Mouse (Mus musculus) embryonic stem cell, embryonic (primary cell): ENCODE measurements at regions not wholly inside any gene's neighbourhood (a gene's known extent, or its start where the extent isn't known, plus 50 kb on each side); places are given as distances from the start of the nearest gene placed in this dataset.

Experiments used
- CTCF ChIA-PET, 4 experiments: fragments of 300-600 bp in 2 of 4; fragments of 350-600 bp in 2 of 4; sonication (Branson Sonifier 250); formaldehyde crosslinking; loops; one replicate each; lab custom pipeline; 2022; ENCODE audit warnings: inconsistent platforms in 2 of 4; lab: Charles Lee
- POLR2A ChIA-PET, 4 experiments: fragments of 300-600 bp in 2 of 4; fragments of 350-600 bp in 2 of 4; sonication (Branson Sonifier 250); formaldehyde crosslinking; loops; one replicate each; lab custom pipeline; 2022; ENCODE audit warnings: antibody characterized with exemption in 4 of 4, inconsistent platforms in 1 of 4; lab: Charles Lee

DNA sequence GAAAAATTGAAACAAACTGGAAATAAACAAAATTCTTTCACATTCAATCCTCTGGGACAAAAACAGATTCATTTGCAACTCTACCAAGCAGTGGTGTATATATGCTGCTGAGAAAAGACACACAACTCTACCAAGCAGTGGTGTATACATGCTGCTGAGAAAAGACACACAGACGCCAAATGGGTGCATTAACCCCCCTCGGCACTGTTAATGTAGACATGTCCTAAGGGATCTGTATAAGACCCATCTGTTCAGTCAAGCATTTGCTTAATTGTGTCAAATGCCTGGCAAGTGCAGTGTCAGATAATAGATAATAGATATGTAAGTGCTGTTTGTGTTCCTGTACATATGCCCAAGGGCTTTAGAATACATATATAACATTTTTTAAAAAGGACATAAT, 1035.2 kb upstream of the B3galt2 start:
- POLR2A ChIA-PET = no interaction called here
- CTCF ChIA-PET = no interaction called here

DNA sequence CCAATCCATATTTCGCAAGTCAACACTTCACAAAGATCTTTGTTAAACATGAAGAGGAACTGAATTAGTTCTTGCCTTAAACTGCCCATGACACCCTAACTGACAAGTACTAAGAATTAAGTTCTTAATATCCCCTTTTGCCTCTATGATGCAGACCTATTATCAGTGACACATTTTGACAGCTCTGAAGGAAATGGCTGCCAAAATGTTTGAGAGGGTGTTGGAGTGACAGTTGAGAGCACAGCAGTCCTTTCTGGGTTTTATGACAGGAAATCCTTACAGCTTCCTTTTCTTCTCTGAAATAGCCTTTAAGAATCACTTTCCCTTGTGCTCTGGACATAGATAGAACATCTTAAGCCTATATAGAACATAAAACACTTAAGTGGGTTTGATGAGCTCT, 1034.4 kb upstream of the B3galt2 start:
- ChIA-PET CTCF (no interaction called here), POLR2A (no interaction called here)

DNA sequence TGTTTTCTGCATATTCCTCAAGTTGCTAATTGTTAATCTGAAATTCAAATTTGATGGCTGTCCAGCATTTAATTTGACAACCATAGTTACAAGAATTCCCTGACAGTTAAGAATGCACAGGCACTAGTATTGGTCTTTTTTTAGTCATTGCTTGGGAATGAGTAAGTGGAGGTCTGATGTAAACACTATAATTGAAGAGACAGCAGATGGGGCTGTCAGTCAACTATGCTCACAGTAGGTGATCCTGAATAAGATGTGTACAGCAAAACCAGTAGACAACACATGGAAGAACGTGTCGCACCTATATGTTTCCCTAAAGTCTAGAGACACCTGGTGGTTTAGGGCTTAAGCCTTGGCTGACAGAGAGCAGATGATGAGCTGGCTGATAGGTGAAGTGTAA, 1019.0 kb upstream of the B3galt2 start:
- ChIA-PET CTCF (no interaction called here), POLR2A (no interaction called here)

DNA sequence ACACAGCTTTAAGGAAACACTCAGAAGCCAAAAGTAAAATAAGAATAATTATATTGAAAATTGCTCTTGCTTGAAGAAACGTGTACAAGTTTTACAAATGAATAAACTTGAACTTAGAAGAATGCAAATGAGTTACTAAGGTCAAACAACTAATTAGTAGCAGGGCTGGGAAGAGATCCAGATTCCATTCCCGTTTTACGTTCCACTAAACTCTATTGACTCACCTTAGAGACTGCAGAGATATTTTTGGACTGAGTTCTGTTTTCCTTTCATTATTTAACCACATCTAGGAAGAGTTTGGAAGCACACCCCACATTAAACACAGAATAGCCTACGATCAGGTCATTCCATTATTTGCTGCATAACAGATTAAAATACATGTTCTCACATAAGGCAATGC, 1016.2 kb upstream of the B3galt2 start:
- ChIA-PET CTCF (no interaction called here), POLR2A (no interaction called here)

DNA sequence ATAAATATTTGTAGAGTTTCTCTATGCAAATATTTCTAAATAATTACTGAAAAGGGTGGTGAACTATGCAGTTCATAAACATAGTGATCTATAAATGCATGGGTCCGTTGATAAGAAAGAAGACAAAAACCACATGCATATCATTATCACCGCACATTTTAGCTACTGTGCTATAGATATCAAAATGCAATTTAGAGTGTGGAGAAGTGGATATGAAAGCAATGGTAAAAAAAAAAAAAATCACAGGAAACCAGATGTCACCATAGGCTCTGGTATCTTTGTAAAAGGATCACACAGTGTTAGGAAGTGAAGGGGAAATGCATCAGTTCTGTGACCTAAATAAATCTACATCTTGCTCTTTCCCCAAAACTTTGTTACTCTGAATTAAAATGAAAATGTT, 985.2 kb upstream of the B3galt2 start:
- CTCF ChIA-PET = no interaction called here

DNA sequence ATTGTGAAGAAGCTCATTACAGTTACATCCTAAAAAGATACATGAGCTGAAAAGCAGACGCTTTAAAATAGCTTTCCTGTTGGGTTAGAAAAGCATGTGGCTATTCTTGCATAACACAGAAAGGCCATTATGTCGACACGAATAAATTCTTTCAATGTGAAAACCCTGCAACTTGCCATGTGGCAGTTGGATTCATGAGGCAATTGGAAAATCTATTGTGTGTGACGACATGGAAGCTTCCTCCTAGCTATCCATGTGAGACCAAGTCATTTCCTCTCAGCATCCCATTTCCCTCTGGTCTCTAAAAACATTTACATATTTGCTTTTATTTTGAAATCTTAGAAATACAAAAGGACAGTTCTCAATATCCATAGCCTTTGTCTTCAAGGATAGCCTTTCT, 975.2 kb upstream of the B3galt2 start:
- POLR2A ChIA-PET = no interaction called here
- CTCF ChIA-PET = no interaction called here

More for the DNA sequence above, 985.2 kb upstream of the B3galt2 start:
- POLR2A ChIA-PET = no interaction called here

DNA sequence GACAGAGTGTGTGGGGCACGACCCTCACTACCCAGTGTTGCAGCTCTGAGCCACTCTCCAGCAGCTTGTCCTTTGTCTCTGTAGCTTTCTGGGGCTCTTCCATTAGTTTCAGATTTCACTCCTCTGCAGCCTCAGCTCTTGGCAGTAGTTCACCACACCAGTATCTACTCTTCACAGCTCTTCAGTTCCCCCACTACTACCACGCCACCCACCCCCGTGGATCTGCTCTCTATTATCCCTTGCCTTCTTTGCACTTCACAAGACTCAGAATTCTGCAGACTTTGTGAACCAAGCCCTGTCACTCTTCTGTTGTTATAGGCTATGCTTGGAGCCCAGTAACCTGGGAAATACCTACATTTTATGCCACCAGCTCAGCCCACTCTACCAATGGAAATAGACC, 960.5 kb upstream of the B3galt2 start:
- ChIA-PET CTCF (no interaction called here), POLR2A (no interaction called here)

DNA sequence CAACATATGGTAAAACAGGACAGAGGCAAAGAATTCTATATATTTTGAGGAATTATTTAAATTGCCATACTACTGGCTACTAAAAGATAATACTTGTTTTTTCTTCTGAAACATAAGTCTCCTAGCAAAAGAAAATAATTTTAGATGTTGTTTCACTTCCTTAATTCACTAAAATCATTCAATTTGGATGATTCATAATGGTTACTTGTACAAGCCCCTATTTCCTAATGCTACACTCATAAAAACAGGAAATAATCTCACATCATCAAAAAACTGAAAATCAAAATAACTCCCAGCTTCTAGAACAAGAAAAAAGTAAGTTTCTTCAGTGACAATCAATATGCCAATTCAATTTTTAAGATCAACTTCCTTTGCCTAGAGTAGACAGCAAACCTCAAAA, 951.6 kb upstream of the B3galt2 start:
- CTCF ChIA-PET = no interaction called here
- POLR2A ChIA-PET = no interaction called here

DNA sequence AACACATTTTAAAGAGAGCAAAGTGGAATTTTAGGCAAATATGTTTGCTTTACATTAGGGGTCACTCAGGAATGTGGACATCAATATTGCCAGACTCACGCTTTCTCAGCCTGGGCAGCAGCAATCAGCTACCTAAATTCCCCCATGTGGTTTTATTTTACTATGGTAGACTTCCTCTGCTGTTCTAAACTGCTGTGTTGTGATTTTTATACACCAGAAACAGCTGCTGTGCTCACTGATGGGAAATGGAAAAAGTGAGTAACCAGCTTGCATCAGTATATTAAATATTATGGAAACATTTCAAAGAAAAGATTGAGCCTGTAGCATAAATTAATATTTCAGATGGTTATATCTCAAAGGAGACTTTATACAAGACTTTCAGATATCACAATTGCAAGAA, 945.3 kb upstream of the B3galt2 start:
- POLR2A ChIA-PET = no interaction called here
- CTCF ChIA-PET = no interaction called here

DNA sequence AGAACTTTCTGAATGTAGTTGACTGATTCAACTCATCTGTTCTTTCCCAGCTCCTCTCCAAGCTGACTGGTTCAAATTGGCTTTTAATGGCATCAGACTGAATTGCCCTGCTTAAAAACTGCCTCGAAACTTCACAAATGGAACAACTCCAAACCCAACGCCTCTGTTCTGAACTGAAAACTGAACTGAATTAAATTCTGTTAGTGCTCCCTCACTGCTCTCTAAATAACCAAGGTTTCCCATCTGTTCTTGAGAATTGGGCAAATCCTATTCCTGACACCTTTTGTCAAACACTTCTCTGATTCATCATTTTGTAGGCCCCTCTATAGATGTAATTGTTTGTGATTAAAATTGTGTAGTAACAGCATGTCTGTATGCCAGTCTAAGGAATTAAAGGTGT, 932.2 kb upstream of the B3galt2 start:
- ChIA-PET CTCF (no interaction called here), POLR2A (interaction anchor here in 1 of 4 experiments (0.6 kb wide), 1 partner anchor 30 kb away, joined by 4 read pairs; no protein-coding TSS in a partner anchor)

DNA sequence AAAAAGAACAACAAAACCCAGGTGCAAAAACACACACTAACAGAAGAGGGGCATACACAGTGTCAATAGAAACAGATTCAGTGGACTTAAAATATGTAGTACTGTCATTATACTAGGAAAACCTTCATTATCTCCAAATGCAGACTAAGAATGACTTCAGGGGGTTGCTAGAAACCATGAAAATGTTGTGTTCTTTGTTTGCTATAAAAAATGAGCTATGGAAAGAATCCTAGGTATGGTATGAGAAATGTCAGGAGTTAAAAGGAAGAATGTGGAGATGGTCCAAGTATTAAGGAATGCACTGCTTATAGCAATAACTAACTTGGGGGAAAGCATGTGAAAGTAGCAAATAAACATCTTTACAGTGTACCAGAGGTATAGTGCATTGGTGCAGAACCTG, 910.2 kb upstream of the B3galt2 start:
- POLR2A ChIA-PET = no interaction called here
- CTCF ChIA-PET = no interaction called here

DNA sequence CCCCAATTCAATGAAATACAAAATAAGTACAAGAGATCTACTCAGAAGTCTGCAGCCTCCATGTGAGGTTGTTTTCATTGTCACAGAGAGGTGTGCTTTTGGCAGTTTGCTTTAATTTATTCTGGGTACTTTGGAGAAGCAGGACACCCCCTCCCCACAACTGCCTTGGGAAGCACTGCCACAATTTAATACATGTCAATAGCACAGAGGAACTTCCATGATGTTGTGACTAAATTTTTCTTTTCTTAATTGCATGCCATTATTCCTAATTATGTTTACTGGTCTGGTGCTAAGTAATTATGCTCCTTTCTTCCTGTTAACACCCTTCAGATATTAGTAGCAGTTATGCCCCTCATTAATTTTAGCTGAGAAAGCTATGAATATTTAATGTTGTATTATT, 906.4 kb upstream of the B3galt2 start:
- POLR2A ChIA-PET = no interaction called here
- CTCF ChIA-PET = no interaction called here

DNA sequence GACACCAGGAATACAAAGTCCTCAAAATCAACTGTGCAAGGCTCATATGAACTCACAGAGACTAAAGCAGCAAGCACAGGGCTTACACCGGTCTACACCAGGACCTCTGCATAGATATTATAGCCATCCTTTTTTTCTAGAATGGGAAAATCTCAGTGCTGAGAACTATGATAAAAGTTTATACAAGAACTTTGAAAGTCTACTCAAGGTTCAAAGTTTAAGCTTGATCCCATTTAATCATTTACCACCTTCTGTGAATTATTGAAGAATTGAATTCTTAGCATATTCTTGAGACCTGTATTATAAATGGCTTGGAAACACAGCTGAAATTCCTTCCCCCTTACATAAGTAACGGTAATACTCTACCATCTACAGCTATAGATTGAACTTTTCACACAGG, 902.1 kb upstream of the B3galt2 start:
- CTCF ChIA-PET = no interaction called here
- POLR2A ChIA-PET = interaction anchor here in 1 of 4 experiments (0.7 kb wide), 1 partner anchor 30 kb away, joined by 4 read pairs; no protein-coding TSS in a partner anchor

DNA sequence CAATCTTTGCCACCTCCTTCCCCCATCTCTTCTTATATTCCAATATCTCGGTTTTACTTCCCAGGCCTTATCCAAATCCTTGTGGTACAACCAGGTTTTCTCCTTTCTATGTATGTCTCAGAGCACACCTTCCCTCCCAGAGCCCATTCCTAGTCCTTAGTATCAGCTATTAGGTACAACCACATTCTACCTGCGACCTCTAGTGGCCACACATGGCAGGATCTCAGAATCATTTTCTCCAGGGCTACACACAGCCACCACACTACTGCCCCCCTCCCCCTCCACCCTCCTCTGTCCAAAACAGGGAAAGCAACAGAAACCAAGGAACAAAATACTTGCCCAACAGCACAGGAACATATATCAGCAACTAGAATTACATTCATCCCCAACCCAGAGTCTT, 898.2 kb upstream of the B3galt2 start:
- CTCF ChIA-PET = interaction anchor here in 3 of 4 experiments (0.6 to 1.1 kb wide), 5 partner anchors 9 to 859 kb away, joined by 3 to 4 read pairs (median 4); no protein-coding TSS in a partner anchor
- POLR2A ChIA-PET = interaction anchor here in 1 of 4 experiments (0.6 kb wide), 1 partner anchor 78 kb away, joined by 3 read pairs; no protein-coding TSS in a partner anchor

DNA sequence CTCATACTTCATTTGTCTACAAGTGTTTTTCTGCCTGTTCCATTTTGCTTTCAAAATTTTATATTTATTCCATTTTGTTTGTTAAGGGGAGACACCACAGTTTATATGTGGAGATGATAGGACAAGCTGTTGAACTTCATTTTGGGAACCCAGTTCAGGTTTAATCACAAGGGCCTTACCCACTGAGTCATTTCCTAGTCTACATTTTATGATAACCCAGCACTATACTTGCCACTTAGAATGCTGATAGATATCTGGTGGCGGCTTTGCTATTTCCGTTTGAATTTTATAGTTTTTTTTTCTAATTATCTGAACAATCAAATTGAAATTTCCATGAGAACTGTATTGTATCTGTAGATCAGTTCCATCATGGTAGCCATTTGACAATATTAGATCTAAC, 869.5 kb upstream of the B3galt2 start:
- CTCF ChIA-PET = no interaction called here
- POLR2A ChIA-PET = no interaction called here
